Mouse (Mus musculus): ENCODE measurements at regions not wholly inside any gene's neighbourhood (a gene's known extent, or its start where the extent isn't known, plus 50 kb on each side); places are given as distances from the start of the nearest gene placed in this dataset.
"Not testable (repeated sequence)": the region's sequence is repeated elsewhere in the genome, so short reads cannot be mapped to it uniquely, and the experiment has no call there.

- Histone ChIP-seq H3K27ac (ENCODE audit: low read length) (no peak overlapping the region), H3K4me2 (replicated peaks; ENCODE audit: low read depth, low read length) (no peak overlapping the region), H3K36me3 (ENCODE audit: control insufficient read depth, insufficient read depth, low read length) (no peaks in the 10 kb centered on the region), H3K9ac (replicated peaks; ENCODE audit: low read depth, low read length) (no peak overlapping the region), H3K4me1 (ENCODE audit: control insufficient read depth, insufficient read depth, low read length) (0 out of 2 replicates have a peak, but pooled peaks cover 5% of the 10 kb centered on the region), H3K27me3 (ENCODE audit: control insufficient read depth, insufficient read depth, low read length) (no peaks in the 10 kb centered on the region), H3K4me3 (ENCODE audit: low read depth, low read length) (no peak overlapping the region), H3K9me3 (ENCODE audit: control insufficient read depth, low read depth, low read length) (no peaks in the 10 kb centered on the region)
- ATAC-seq (ENCODE audit: insufficient number of reproducible peaks, insufficient read depth, low FRiP score, low read depth) = no peak
- WGBS = 77% methylated on average over 11 of the region's 11 CpGs
Measured at GRCm38 (mm10) chr17:29430401-29430800, 60.2 kb upstream of the Pim1 start.

GRCm38 (mm10) chr17:29430806-29431205, 59.7 kb upstream of the Pim1 start:
- Histone ChIP-seq H3K9ac (replicated peaks; ENCODE audit: low read depth, low read length) (no peak overlapping the region), H3K36me3 (ENCODE audit: control insufficient read depth, insufficient read depth, low read length) (no peaks in the 10 kb centered on the region), H3K27ac (ENCODE audit: low read length) (no peak overlapping the region), H3K27me3 (ENCODE audit: control insufficient read depth, insufficient read depth, low read length) (no peaks in the 10 kb centered on the region), H3K4me1 (ENCODE audit: control insufficient read depth, insufficient read depth, low read length) (0 out of 2 replicates have a peak, but pooled peaks cover 5% of the 10 kb centered on the region), H3K9me3 (ENCODE audit: control insufficient read depth, low read depth, low read length) (no peaks in the 10 kb centered on the region), H3K4me3 (ENCODE audit: low read depth, low read length) (no peak overlapping the region), H3K4me2 (replicated peaks; ENCODE audit: low read depth, low read length) (no peak overlapping the region)
- ATAC-seq (ENCODE audit: insufficient number of reproducible peaks, insufficient read depth, low FRiP score, low read depth) = no peak
- WGBS = 97% methylated on average over 6 of the region's 6 CpGs

- Histone ChIP-seq H3K4me2 (replicated peaks; ENCODE audit: low read depth, low read length) (no peak overlapping the region), H3K9me3 (ENCODE audit: control insufficient read depth, low read depth, low read length) (no peaks in the 10 kb centered on the region), H3K36me3 (ENCODE audit: control insufficient read depth, insufficient read depth, low read length) (no peaks in the 10 kb centered on the region), H3K4me1 (ENCODE audit: control insufficient read depth, insufficient read depth, low read length) (0 out of 2 replicates have a peak, but pooled peaks cover 5% of the 10 kb centered on the region), H3K27ac (ENCODE audit: low read length) (no peak overlapping the region), H3K4me3 (ENCODE audit: low read depth, low read length) (no peak overlapping the region), H3K9ac (replicated peaks; ENCODE audit: low read depth, low read length) (no peak overlapping the region), H3K27me3 (ENCODE audit: control insufficient read depth, insufficient read depth, low read length) (no peaks in the 10 kb centered on the region)
- WGBS = 59% methylated on average over 8 of the region's 8 CpGs
- no peak for ATAC-seq (ENCODE audit: insufficient number of reproducible peaks, insufficient read depth, low FRiP score, low read depth)
Measured at GRCm38 (mm10) chr17:29431553-29432297, 58.8 kb upstream of the Pim1 start.

GRCm38 (mm10) chr17:29432666-29433065, 57.9 kb upstream of the Pim1 start:
- ATAC-seq (ENCODE audit: insufficient number of reproducible peaks, insufficient read depth, low FRiP score, low read depth) = no peak
- Histone ChIP-seq H3K4me1 (ENCODE audit: control insufficient read depth, insufficient read depth, low read length) (0 out of 2 replicates have a peak, but pooled peaks cover 5% of the 10 kb centered on the region), H3K27ac (ENCODE audit: low read length) (no peak overlapping the region), H3K4me2 (replicated peaks; ENCODE audit: low read depth, low read length) (no peak overlapping the region), H3K9ac (replicated peaks; ENCODE audit: low read depth, low read length) (no peak overlapping the region), H3K36me3 (ENCODE audit: control insufficient read depth, insufficient read depth, low read length) (no peaks in the 10 kb centered on the region), H3K27me3 (ENCODE audit: control insufficient read depth, insufficient read depth, low read length) (no peaks in the 10 kb centered on the region), H3K4me3 (ENCODE audit: low read depth, low read length) (no peak overlapping the region), H3K9me3 (ENCODE audit: control insufficient read depth, low read depth, low read length) (no peaks in the 10 kb centered on the region)
- 87% methylated on average over 8 of the region's 8 CpGs for WGBS

- no peak overlapping the region for H3K27ac ChIP-seq (ENCODE audit: low read length)
Measured at GRCm38 (mm10) chr17:29433370-29433769, 57.2 kb upstream of the Pim1 start.

GRCm38 (mm10) chr17:29434074-29434944, 56.2 kb upstream of the Pim1 start:
- H3K9me3 ChIP-seq (ENCODE audit: control insufficient read depth, low read depth, low read length) = no peaks in the 10 kb centered on the region
- H3K9ac ChIP-seq (replicated peaks; ENCODE audit: low read depth, low read length) = no peak overlapping the region
- H3K27me3 ChIP-seq (ENCODE audit: control insufficient read depth, insufficient read depth, low read length) = no peaks in the 10 kb centered on the region
- no peaks in the 10 kb centered on the region for H3K36me3 ChIP-seq (ENCODE audit: control insufficient read depth, insufficient read depth, low read length)
- no peak overlapping the region for H3K4me3 ChIP-seq (ENCODE audit: low read depth, low read length)
- no peak overlapping the region for H3K4me2 ChIP-seq (replicated peaks; ENCODE audit: low read depth, low read length)
- ATAC-seq (ENCODE audit: insufficient number of reproducible peaks, insufficient read depth, low FRiP score, low read depth) = no peak
- peaks cover 6% of the 10 kb centered on the region; the same call in 1 of the 2 replicates for H3K4me1 ChIP-seq (ENCODE audit: control insufficient read depth, insufficient read depth, low read length)
- no peak overlapping the region for H3K27ac ChIP-seq (ENCODE audit: low read length)
- WGBS = 87% methylated on average over 20 of the region's 20 CpGs

More at GRCm38 (mm10) chr17:29433370-29433769, 57.2 kb upstream of the Pim1 start:
- Histone ChIP-seq H3K4me1 (ENCODE audit: control insufficient read depth, insufficient read depth, low read length) (peaks cover 3% of the 10 kb centered on the region; the same call in 1 of the 2 replicates), H3K9ac (replicated peaks; ENCODE audit: low read depth, low read length) (no peak overlapping the region), H3K27me3 (ENCODE audit: control insufficient read depth, insufficient read depth, low read length) (no peaks in the 10 kb centered on the region), H3K4me3 (ENCODE audit: low read depth, low read length) (no peak overlapping the region), H3K36me3 (ENCODE audit: control insufficient read depth, insufficient read depth, low read length) (no peaks in the 10 kb centered on the region), H3K9me3 (ENCODE audit: control insufficient read depth, low read depth, low read length) (no peaks in the 10 kb centered on the region), H3K4me2 (replicated peaks; ENCODE audit: low read depth, low read length) (no peak overlapping the region)
- WGBS = 66% methylated on average over 8 of the region's 8 CpGs
- ATAC-seq (ENCODE audit: insufficient number of reproducible peaks, insufficient read depth, low FRiP score, low read depth) = no peak

GRCm38 (mm10) chr17:29435345-29436006, 55.1 kb upstream of the Pim1 start:
- no peak overlapping the region for H3K9ac ChIP-seq (replicated peaks; ENCODE audit: low read depth, low read length)
- H3K4me2 ChIP-seq (replicated peaks; ENCODE audit: low read depth, low read length) = no peak overlapping the region
- H3K9me3 ChIP-seq (ENCODE audit: control insufficient read depth, low read depth, low read length) = no peaks in the 10 kb centered on the region
- WGBS = 94% methylated on average over 9 of the region's 9 CpGs
- no peak overlapping the region for H3K27ac ChIP-seq (ENCODE audit: low read length)
- no peaks in the 10 kb centered on the region for H3K27me3 ChIP-seq (ENCODE audit: control insufficient read depth, insufficient read depth, low read length)
- no peak for ATAC-seq (ENCODE audit: insufficient number of reproducible peaks, insufficient read depth, low FRiP score, low read depth)
- no peaks in the 10 kb centered on the region for H3K36me3 ChIP-seq (ENCODE audit: control insufficient read depth, insufficient read depth, low read length)
- no peak overlapping the region for H3K4me3 ChIP-seq (ENCODE audit: low read depth, low read length)
- H3K4me1 ChIP-seq (ENCODE audit: control insufficient read depth, insufficient read depth, low read length) = peaks cover 6% of the 10 kb centered on the region; the same call in 1 of the 2 replicates

GRCm38 (mm10) chr17:29436484-29436870, 54.1 kb upstream of the Pim1 start:
- not testable (repeated sequence) for ATAC-seq (ENCODE audit: insufficient number of reproducible peaks, insufficient read depth, low FRiP score, low read depth); H3K4me3 ChIP-seq (ENCODE audit: low read depth, low read length); H3K36me3 ChIP-seq (ENCODE audit: control insufficient read depth, insufficient read depth, low read length); H3K27me3 ChIP-seq (ENCODE audit: control insufficient read depth, insufficient read depth, low read length); H3K9me3 ChIP-seq (ENCODE audit: control insufficient read depth, low read depth, low read length); H3K9ac ChIP-seq (replicated peaks; ENCODE audit: low read depth, low read length); H3K4me1 ChIP-seq (ENCODE audit: control insufficient read depth, insufficient read depth, low read length)
- peak overlapping the region; percentile 66; the same call in 1 of the 2 replicates for H3K27ac ChIP-seq (ENCODE audit: low read length)
- 72% methylated on average over 8 of the region's 9 CpGs for WGBS
- H3K4me2 ChIP-seq (replicated peaks; ENCODE audit: low read depth, low read length) = peak overlapping the region; percentile 70; the same call in 1 of the 2 replicates

All from stomach, embryonic 14.5 days (tissue).